Mouse (Mus musculus): ENCODE measurements at regions not wholly inside any gene's neighbourhood (a gene's known extent, or its start where the extent isn't known, plus 50 kb on each side); places are given as distances from the start of the nearest gene placed in this dataset.
A peak's percentile ranks its signal among the peaks of the same experiment; 100 is the strongest.

DNA sequence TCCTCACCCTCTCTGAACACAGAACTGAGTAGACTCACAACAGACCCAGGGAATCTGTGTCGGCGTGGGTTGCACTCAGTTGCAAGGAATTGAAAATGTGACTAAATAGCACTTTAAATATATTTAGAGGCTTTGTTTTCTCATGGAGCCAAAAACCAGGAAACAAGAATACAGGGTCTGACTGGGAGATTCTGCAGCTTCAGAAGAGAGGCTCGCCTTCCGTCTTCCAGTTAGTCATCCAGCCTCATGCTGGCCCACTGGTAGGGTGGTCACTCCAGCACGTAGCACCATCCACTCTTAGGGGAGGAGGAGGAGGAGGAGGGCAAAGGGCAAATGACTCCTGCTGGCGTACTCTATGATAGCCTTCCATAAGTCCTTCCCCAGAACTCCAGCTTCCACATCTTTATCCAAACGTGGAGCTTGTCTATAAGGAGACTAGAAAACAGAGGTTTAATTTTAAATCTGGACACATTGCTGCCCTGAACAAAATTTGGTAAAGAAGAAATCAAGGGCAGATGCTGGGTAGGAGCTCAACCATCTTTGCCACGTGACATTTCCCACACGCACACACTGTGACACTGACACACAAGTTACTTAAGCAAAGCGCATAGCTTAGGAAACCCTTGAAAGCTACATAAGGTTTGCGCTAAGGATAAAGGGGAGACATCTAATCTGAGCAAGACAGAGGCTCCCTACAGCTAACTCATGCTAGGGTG, 60.8 kb downstream of the Mis18a start:
- DNase-seq (ENCODE audit: low read depth, low spot score) = no peak

DNA sequence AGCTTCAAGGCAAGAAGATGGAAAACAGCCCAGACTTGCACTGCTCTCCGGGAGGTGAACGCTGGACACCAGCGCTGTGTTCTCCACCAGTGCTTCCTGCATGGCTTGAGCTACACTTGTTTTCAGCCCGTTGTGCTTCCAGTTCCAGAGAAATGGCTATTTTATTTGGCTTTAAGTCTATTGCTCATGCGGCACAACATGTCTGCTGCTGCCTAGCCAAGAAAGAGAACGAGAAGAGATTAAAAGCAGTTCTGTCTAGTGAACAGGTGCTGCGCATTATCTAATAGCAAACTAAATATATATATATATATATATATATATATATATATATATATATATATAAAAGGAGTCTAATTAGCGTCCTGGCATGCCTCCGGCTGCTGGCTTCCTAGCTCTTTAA, 63.1 kb downstream of the Mis18a start:
- no peak for DNase-seq (ENCODE audit: low read depth, low spot score)

DNA sequence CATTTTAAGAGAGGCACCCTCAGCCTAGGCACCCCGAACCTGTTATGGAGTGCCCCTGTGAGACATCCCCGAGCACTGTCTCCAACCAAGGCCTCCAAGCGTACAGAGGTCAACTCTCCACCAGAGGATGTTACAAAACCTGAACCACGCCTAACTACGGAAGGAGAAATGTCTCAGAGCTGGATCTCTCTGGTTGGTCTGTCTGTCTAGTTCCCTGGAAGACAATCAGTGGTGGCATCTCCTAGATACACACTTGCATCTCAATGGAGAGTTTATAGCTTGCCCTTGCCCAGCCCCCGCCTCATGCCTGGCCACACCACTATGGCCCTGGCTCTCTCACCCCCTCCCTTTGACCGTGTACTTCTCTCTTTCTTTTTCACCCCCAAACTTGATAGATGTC, 69.2 kb downstream of the Mis18a start:
- peak; percentile 74 for DNase-seq (ENCODE audit: low read depth, low spot score)

DNA sequence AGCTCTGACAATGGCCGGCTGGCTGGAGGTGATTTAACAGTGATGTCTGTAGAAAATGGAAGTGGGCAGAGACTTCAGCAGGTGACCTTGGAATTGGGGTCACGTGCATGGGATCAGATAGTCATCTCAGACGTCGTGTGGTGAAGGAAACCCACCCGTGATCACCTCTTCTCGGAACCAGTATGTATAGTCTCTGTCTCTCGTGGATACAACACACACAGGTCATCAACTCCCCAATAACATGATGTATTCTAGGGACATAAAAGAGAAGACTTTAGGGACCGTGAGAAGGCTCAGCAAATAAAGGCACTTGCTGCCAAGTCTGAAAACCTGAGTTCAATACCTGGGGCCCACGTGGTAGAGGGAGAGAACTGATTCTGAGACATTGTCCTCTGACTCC, 70.2 kb downstream of the Mis18a start:
- no peak for DNase-seq (ENCODE audit: low read depth, low spot score)

DNA sequence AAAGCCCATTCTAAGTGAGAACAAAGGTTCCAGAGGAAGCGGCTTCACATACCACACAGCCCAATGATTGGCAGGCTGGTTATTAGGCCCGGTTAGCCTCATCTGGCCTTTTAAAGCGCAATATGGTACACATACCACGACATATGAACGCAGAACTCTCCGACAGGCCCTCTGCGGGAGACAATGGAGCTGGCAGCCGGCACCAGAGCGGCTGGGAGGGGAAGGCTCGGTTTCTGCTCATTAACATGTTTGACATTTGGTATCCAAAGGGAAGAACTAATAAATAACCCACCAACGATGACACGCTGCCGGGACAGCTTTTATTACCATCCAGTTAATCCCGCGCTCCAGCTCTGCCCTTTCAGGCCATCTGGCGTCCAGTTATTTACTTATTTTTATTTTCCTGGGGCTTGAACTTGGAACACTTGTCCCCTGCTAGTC, 70.6 kb downstream of the Mis18a start:
- DNase-seq (ENCODE audit: low read depth, low spot score) = no peak

DNA sequence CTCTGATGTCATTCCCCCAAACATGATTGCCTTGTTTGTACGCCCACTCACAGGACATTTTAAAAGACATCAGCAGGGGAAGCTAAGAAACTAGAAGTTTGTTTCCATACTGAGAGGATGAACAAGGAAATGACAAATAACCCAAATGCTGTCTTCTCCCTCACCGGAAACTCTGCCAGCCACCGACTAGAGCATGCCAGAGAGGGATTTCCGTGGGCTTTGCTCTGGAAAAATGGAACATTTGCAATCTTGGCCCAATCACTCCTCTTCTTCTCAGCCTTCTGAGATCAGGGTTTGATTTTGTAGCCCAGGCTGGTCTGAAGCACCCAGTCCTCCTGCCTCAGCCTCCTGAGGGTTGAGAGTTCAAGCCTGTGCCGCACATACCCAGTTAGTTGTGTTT, 72.4 kb downstream of the Mis18a start:
- no peak for DNase-seq (ENCODE audit: low read depth, low spot score)

DNA sequence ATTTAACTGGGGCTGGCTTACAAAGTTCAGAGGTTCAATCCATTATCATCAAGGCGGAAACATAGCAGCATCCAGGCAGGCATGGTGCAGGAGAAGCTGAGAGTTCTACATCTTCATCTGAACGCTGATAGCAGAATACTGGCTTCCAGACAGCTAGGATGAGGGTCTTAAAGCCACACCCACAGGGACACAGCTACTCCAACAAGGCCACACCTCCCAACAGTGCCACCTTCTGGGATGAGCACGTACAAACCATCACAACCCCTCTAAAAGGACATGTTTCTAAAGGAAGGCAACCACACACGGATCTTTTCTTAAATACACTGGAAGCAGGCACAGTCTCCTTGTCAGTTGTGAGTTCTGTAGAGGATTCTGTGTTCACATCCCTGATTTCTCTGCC, 74.4 kb downstream of the Mis18a start:
- peak; percentile 79 for DNase-seq (ENCODE audit: low read depth, low spot score)

DNA sequence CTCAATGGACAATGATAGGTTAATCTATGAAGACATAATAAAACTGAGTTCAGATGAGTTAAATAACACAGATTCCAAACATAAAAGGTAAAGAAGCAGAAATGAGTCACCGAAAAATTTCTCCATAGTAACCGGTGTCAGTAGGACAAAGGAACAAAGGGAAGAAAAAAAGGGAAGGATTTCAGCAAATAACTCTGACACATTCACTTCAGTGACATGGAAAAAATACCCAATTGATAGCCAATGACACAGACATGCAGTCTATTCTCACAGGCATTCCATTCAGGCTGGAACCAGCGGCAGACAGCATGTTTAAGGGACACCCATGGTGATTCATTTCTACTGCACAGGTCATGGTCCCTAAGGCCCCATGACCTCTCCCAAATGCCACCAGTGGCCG, 79.0 kb downstream of the Mis18a start:
- DNase-seq (ENCODE audit: low read depth, low spot score) = no peak

DNA sequence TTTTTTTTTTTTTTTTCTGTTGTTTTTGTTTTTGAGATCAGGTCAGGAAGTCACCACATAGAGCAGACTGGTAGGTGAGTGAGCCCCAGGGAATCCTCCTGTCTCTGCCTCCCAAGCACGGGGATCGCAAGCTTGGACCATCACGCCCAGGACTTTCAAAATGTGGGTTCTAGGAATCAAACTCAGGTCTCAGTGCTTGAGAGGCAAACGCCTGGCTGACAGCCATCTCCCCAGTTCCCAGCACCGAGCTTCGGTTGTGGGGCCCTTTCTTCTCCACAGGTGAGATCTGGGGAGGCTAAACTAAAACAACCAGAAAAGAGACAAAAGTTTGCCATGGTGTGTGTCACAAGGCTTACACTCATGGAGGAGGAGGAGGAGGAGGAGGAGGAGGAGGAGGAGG, 84.5 kb downstream of the Mis18a start:
- DNase-seq (ENCODE audit: low read depth, low spot score) = no peak

DNA sequence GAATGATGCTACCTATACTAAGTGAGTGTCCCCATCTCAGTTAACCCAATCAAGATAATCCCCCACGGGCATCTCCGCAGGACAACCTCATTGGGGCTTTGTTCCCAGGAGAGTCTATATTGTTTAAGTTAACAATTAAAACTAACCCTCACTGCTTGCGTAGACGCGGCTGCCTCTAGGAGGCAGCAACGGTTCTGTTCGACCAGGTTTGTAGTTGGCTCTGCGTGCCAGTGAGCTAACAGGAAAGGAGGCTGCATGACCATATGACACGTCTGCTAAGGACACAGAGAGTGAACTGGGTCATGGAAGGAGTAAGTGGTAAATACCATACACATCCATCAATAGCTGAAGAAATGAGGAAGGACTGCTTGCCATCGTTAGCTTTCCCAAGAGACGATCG, 92.0 kb downstream of the Mis18a start:
- peak; percentile 55 for DNase-seq (ENCODE audit: low read depth, low spot score)

DNA sequence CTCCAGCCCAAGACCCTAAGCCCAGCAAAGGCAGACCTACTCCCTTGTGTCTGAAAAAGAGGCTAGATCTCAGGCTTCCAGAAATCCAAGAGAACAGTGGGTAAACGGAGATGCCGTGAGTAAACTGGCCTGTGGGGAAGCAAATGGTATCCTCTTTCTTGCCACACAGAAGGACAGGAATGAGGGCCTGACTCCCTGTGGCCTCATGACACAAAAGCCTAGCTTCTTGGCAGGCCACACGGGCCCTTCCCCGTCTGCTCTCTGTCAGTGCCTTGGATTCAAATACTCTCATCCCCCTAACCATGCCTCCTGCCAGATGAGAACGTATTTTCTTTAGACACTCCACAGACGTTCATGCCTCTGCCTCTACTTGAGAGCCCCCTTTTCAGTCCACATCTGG, 97.2 kb downstream of the Mis18a start:
- DNase-seq (ENCODE audit: low read depth, low spot score) = no peak

DNA sequence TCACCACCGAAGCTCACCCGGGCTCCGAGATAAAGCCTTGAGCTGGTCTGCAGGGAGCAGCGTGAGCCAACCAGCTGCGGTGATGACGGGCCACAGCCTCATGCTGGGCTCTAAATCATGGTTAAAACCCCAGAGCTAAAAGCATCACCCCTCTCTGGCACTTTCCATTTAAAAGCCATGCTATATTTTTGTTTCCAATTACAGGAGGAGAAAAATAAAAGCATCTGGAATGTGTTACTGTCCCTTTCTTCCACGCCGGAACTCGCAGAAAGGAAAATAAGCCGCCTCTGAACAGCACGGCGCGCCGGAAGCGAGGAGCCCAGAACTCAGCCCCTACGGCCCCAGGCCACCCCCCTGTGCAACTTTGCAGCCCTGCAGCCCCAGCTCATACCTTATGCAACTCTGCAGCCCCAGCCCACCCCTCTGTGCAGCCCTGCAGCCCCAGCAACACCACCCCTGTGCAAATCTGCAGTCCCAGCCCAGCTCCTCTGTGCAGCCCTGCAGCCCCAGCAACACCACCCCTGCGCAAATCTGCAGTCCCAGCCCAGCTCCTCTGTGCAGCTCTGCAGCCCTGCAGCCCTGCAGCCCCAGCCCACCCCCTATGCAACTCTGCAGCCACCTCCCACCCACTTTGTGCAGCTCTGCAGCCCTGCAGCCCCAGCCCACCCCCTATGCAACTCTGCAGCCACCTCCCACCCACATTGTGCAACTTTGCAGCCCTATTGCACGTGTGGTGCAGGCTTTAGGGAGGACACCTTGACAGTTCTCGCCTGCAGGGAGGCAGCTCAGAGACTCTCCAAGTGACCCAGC, 97.9 kb downstream of the Mis18a start:
- DNase-seq (ENCODE audit: low read depth, low spot score) = no peak

DNA sequence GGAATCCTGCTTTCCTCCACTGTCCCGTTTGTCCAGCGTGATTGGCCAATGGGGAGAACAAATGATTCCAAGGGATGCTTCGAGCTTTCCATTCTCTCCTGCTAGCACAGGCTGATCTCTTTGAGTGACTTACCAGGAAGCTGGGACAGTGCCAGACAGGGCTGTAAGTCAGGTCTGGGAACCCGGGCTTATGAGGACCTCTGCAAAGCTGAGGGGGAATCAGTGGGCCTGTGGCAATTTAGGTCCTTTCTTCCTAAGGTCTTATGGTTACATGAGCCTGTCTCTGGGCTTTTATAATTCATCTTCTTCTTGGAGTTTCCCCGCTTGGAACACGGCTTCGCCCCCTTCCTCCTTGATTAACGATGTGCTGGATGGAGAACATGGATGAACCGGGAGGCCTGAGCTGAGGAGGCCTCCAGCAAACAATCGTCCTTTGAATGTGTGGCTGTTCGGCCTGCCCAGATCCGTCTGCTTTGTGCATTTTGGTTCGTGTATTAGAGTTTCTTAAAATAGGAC, 98.5 kb downstream of the Mis18a start:
- no peak for DNase-seq (ENCODE audit: low read depth, low spot score)

DNA sequence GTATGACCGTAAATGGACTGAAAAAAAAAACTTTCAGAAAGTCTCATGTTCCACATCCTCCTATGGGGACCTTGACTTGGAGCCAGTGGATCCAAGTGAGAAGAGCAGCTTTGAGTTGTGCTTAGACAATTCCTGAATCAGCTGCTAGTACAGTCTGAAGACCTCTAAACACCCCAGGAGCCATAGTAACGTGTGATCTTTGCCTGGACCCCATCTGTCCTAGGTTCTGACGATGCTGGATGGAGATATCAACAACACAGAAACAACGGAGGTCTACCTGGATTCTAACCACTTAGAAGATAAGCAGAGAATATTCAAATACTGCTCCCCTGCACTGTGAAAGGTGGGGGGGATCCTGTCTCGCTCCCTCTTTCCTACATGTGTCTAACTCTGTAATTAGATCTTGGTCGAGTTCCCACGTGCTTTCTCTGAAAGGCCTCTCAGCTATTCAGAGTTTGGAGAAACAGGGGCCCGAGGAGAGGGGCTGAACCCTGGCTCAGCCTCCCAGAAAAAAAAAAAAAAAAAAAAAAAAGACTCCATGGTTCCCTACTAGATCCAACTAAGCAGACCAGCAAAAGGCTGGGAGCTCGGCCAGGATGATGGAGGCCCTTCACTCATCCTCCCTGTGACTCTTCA, 101.1 kb downstream of the Mis18a start:
- DNase-seq (ENCODE audit: low read depth, low spot score) = no peak

DNA sequence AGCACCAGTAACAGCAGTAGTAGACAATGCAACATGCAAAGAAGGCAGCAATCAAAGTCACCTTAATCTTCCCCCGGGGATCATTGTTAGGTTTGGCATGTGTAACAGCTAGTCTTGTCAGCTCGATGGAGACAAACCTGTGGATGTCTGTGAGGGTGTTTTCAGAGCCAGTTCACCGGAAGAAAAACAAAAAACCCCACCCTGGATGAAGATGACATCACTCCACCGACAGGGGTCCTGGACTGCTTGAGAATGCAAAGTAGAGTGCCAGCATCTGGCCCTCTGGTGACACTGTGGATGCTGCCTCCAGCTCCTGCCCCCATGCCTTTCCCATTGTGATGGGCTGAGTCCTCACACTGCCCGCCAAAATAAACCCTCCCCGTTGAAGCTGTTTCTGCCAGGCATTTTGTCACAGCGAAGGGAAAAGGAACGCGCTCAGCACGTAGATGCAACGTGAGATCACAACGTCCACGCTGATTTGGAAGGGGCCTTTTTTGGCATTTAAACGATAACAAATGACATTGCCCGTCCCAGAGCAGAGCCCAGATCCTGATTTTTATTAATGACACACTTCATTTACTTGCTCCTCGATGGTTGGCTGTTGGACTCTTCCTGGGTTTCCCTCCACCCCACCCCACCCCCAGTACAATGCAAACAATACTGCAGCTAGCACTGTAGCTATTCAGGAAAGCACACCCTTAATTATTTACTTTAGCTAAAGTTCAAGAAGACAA, 101.7 kb downstream of the Mis18a start:
- peak; percentile 53 for DNase-seq (ENCODE audit: low read depth, low spot score)

DNA sequence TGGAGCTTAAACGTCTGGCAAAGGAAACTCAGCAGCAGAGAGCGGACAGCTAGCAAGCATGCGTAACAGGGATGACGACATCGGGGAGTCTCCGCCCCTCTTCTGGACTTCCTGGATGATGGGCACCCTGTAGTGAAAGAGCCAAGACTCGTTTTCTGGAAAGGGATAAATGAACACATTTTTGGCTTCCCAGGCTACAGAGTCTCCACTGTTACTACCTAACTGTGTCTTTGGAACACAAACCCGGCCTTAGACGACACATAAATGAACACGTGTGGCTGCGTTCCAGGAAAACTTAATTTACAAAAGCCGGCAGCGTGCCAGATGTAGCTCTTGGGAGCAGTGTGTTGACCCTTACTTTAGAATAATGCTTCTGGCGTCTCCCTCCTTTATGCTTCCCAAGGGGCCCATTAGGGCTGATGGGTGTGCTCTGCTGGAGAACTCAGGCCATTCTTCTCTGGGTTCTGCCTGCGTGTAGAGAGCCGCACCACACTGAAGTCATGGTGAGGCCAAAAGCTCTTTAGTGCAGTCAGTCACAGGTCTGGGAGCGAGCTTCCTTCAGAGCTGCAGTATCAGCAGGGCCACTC, 103.1 kb downstream of the Mis18a start:
- peak; percentile 47 for DNase-seq (ENCODE audit: low read depth, low spot score)

DNA sequence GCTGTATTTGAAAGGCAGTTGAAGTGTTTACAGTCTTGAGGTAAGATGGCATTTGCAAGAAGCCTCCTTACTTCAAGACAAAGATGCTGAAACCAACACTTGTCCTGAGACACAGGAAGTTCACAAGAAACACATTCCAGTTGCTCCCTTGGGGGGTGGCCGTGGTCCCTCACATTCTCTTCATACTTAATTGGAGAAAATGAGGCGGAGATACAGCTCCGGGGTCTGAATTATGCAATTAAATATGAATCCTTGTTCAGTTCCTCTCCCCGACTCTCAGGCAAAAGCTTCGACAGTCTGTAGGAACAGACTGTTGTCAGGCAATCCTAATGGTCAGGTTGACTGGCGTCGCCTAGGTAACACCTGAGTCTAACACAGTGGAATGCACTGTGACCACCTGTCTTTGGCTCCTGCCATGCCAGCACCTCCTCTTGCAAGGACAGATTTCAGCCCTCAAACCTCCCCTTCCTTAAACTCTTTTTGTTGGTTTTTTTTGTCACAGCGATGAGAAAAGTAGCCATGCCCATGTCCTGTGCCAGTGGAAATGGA, 104.5 kb downstream of the Mis18a start:
- no peak for DNase-seq (ENCODE audit: low read depth, low spot score)

DNA sequence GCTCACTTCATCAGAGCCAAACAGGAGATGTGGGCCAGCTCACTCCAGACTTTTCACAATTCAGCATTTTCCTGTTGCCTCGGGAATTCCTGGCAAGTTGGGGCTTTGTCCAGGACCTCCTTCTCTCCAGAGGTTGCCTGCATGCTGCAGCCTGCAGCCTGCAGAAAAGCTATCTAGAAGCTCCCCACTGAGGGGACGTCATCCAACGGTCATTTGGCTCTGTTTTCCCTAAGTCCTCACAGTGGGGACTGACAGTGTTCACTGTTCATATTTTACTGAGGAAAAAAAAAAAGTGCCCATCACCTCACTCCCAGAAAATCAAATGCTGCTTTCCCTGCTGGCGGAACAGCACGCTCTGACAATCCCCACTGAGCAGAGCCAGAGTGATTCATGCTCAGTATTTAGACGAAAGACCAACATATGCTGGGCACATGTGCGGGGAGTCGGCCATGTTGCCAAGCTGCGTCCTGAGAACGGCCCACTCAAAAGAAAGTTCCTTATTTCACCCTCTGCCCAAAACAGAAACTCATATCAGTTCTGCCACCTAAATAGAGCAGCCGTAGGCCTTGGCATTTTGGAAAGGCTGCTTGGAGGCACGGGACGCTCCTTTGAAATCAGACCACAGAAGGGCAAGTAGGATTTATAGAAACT, 105.3 kb downstream of the Mis18a start:
- DNase-seq (ENCODE audit: low read depth, low spot score) = no peak

DNA sequence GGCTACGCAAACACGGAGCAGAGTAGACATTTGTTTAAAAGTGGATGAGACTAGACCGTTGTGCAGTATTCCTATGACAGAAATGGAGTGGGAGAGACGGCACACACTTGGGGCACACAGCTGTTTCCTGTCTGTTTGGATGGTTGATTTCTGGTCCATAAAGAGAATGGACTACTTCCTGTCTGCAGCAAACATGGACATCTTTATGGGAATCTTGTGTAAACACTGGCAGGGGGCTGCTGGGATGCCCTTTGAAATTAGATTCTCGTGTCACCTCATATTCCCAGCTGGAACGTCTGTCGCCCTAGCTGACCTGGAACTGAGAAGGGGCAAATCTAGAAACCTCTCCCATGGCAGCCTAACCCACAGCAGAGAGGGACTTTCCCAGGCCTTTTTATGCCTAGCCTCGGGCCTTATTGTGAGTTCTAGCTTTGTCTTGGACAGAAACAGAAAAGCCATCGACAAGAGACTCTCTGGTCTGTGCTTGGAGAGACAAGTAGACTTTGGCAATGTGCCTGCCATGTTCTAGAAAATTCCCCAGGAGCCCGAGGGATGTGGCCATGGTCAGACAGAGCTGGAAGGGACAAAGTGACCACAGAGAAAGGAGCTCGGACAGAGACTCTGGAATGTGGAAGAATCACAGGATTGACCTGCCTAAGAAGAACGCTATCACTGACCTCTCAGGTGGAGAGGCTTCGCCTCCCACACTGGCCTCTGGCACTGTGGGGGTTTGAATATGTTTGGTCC, 107.5 kb downstream of the Mis18a start:
- no peak for DNase-seq (ENCODE audit: low read depth, low spot score)

DNA sequence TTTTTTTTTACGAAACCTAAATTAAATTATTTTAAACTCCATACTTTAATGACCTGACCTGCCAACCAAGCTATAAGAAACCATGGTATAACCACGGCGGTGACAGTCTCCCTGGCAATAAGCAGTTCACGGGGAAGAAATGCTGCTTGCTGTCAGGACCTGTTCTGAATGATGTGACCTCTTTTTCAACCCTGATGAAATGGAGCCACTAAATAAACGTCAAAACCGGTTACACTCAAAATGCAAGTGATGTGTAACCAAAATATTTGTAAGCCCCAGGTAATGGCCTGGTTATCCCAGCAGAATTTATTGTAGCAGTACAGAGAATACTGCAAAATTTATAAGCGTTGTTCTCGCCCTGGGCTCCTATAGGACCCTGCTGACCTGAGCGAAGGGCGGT, 111.4 kb downstream of the Mis18a start:
- DNase-seq (ENCODE audit: low read depth, low spot score) = no peak

Data from ES-CJ7 (cell line).